Mouse (Mus musculus): ENCODE data around the gene Gm11627.

The Gm11627 gene

GRCm38 (mm10) chr11:102604777-102605552 is 25.7 kb upstream of the Gm11627 start:
- in situ Hi-C loops (cut with MboI; ENCODE audit: low pct_unique_long_range_greater_than_20kb in 1 of 2, low sequenced_read_pairs in 2 of 2, unreplicated experiment in 1 of 2), result loop anchor here in 1 of 2 experiments (5.0 kb wide), 1 partner anchor 42 kb away; no protein-coding TSS in a partner anchor

- in situ Hi-C loops (cut with MboI; ENCODE audit: low pct_unique_long_range_greater_than_20kb in 1 of 2, low sequenced_read_pairs in 2 of 2, unreplicated experiment in 1 of 2), result no loop called here
Observed at GRCm38 (mm10) chr11:102604010-102604584, 24.8 kb upstream of the Gm11627 start, which contains the start of gene Fzd2. TSS of gene Fzd2 (plus strand) at chr11:102604396.

DNA sequence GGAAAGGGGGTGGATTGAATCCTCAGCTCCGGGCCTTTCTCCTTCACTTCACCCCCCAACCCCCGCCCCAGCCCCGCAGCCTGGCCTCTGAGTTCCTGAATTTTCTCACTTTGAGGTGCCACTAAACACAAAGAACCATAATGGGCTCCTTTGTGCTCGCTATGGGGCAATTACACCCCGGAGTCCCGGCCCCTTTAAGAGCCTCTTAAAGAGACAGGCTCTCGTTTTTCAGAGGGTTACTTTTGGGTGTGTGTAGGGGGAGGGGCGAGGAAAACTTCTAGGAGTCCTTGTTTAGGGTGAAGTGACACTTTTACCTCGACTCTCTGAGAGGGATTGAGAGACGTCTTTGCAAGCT is 24.2 kb upstream of the Gm11627 start:
- in situ Hi-C loops (cut with MboI; ENCODE audit: low pct_unique_long_range_greater_than_20kb in 1 of 2, low sequenced_read_pairs in 2 of 2, unreplicated experiment in 1 of 2), result no loop called here

DNA sequence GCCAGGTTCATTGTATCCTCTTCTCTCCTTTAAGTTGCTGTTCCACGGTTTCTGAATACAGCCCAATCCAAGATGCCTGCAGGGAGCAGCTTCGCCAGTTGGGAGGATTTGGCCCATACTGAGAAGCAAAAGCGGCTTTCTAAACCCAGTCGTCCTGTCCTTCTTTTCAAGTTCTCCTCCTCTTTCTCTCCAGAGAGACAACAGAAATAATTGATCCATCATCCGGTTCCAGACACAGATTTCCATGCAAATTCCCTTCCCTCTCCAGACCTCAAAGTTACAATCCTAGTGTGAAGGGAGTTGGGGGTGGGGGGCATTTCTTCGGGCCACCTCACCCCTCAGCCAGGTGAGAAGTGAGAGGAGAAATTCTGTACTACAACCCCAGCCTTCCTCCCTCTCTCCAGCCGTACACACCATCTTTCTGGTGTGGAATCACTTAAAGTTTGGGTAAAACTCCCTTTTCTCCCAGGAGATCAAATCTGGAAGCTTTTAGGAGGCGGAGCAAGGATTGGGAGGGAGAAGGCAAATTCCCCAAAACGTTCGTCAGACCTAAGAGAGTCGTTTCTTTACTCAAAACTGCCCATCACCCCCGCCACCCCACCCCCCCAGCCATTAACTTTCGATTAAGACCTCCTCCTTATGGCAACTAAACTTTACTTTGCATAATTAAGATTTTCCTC is 23.7 kb upstream of the Gm11627 start:
- in situ Hi-C loops (cut with MboI; ENCODE audit: low pct_unique_long_range_greater_than_20kb in 1 of 2, low sequenced_read_pairs in 2 of 2, unreplicated experiment in 1 of 2), result no loop called here

- in situ Hi-C loops (cut with MboI; ENCODE audit: low pct_unique_long_range_greater_than_20kb in 1 of 2, low sequenced_read_pairs in 2 of 2, unreplicated experiment in 1 of 2), result no loop called here
Observed at GRCm38 (mm10) chr11:102599912-102600311, 20.7 kb upstream of the Gm11627 start.

DNA sequence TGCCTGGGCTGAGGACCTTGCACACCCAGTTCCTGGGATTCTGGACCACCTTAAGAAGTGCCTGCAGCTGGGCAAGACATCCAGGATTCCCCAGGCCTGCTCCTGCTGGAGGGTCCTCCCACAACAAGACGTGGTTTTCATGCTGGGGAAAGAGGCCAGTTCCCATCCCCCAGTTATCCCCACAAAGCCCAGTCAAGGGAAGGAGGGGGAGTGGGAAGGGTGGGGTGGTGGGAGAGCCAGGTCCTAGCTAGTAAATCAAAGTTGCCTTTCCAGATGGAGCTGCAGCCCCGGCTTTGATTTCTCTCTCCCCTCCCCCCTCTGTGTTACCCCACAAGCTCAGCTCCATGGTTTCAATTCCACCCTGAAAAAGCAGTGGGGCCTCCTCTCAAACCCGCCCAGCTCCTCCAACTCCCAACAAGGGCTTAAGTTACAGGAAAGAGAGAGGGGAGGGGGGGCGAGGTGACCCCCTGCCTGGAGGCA is 16.1 kb upstream of the Gm11627 start:
- in situ Hi-C loops (cut with MboI; ENCODE audit: low pct_unique_long_range_greater_than_20kb in 1 of 2, low sequenced_read_pairs in 2 of 2, unreplicated experiment in 1 of 2), result no loop called here

DNA sequence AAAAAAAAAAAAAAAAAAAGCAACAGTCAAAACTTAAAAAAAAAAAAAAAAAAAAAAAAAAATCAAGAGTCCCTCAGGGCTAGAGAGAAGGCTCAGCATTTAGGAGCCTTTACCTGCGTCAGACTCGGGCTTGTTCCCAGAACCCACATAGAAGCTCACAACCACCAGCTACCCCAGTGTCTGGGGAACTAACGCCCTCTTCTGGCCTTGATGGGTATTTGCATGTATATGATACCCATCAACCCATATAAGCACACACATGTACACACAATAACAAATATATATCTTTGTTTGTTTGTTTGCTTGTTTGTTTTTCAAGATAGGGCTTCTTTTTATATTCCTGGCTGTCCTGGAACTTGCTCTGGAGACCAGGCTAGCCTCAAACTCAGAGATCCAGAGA is 8.3 kb upstream of the Gm11627 start:
- in situ Hi-C loops (cut with MboI; ENCODE audit: low pct_unique_long_range_greater_than_20kb in 1 of 2, low sequenced_read_pairs in 2 of 2, unreplicated experiment in 1 of 2), result no loop called here

DNA sequence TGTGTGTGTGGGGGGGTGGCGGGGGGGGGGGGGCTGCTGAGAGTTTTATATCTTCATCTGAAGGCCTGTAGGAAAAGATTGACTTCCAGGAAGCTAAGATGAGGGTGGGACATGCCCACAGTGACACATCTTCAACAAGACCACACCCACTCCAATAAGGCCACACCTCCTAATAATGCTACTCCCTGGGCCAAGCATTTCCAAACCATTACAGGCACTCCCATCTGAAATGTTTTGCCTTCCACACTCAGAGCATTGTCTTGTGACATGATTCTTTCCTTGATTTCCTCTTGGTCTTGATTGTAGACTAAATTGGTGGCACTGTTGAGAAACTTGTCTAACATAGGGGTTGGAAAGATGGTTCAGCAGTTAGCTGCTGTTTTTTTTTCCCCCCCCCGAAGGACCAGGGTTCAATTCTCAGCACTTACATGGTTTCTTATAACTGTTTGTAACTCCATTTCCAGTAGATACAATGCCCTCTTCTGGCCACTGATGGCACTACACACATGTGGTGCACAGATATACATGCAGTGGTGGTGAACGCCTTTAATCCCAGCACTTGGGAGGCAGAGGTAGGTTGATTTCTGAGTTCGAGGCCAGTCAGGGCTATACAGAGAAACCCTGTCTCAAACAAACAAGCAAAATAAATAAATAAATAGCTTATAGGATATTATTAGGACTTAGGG is 7.3 kb upstream of the Gm11627 start:
- in situ Hi-C loops (cut with MboI; ENCODE audit: low pct_unique_long_range_greater_than_20kb in 1 of 2, low sequenced_read_pairs in 2 of 2, unreplicated experiment in 1 of 2), result no loop called here

- in situ Hi-C loops (cut with MboI; ENCODE audit: low pct_unique_long_range_greater_than_20kb in 1 of 2, low sequenced_read_pairs in 2 of 2, unreplicated experiment in 1 of 2), result no loop called here
Observed at GRCm38 (mm10) chr11:102582736-102583135, 3.5 kb upstream of the Gm11627 start.

DNA sequence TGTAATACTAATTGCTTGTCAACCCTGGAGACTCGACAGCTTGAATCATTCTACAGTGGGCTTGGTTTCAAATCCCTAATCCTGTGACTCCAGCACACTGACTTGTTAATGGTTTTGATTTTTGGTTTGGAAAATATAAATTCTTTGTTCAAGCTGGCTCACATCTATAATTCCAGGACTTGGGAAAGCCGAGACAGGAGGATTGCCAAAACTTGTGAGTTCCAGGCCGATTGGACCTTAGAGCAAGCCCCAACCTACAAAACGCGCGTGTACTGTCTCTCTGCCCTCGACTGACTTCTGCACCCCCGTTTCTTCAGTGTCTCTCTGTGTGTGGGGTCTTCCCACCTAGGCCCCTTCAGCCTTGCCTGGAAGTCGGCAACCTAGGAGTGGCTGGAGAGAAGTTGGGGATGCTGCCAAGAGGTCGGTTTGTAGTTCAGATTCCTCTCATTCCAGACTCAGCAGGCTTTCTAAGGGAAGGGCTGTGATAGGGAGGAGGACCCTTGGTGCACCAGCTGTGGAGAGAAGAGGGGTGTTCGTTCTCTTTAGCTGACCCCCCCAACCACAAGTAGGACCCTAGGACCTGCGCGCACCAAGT is 2.9 kb upstream of the Gm11627 start:
- in situ Hi-C loops (cut with MboI; ENCODE audit: low pct_unique_long_range_greater_than_20kb in 1 of 2, low sequenced_read_pairs in 2 of 2, unreplicated experiment in 1 of 2), result no loop called here

- in situ Hi-C loops (cut with MboI; ENCODE audit: low pct_unique_long_range_greater_than_20kb in 1 of 2, low sequenced_read_pairs in 2 of 2, unreplicated experiment in 1 of 2), result no loop called here
Observed at GRCm38 (mm10) chr11:102581281-102582015, 2.2 kb upstream of the Gm11627 start.

DNA sequence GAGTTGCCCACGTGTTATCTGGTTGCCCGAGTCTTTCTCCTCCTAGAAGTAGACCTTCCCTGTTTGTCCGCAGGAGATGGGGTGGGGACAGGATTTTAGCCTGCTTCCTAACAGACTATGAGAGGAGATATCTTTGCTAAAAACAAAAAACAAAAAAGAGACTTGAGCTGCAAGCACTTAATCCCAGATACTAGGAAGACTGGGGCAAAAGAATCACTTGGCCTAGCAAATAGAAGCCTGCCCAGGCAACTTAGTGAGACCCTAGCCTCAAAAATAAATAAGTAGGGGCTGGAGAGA is 721 bp upstream of the Gm11627 start:
- in situ Hi-C loops (cut with MboI; ENCODE audit: low pct_unique_long_range_greater_than_20kb in 1 of 2, low sequenced_read_pairs in 2 of 2, unreplicated experiment in 1 of 2), result no loop called here

- in situ Hi-C loops (cut with MboI; ENCODE audit: low pct_unique_long_range_greater_than_20kb in 1 of 2, low sequenced_read_pairs in 2 of 2, unreplicated experiment in 1 of 2), result no loop called here
Observed at GRCm38 (mm10) chr11:102578341-102579118, 731 bp downstream of the Gm11627 start.

DNA sequence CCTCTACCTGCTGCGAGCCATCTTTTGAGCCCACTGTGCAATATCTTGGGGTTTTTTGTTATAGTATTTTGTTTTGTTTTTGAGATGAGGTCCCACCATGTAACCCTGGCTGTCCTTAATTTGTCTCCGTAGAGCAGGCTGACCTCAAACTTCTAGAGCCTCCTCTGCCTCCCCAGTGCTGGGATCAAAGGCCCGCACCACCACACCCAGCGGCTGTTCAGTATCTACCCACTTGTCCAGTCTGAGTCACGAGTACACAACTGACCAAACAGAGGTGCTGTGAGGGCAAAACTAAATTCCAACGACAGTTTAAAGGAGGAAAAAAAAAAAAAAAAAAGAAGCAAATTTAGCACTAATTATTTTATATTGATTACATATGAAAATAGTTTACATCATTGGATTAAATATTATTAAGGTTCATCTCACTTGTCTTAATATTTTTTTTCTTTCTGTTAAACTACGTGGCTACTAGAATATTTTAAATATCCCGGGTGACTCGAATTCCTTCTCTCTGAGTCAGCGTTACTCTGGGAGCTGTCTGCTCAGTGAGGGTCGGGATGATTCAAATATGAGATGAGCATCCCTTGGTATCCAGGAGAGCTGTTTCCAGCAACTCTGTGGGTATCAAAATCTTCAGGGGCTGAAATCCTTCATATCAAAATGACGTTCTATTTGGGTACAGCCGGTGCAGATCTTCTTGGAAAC is 3.1 kb downstream of the Gm11627 start:
- in situ Hi-C loops (cut with MboI; ENCODE audit: low pct_unique_long_range_greater_than_20kb in 1 of 2, low sequenced_read_pairs in 2 of 2, unreplicated experiment in 1 of 2), result no loop called here

DNA sequence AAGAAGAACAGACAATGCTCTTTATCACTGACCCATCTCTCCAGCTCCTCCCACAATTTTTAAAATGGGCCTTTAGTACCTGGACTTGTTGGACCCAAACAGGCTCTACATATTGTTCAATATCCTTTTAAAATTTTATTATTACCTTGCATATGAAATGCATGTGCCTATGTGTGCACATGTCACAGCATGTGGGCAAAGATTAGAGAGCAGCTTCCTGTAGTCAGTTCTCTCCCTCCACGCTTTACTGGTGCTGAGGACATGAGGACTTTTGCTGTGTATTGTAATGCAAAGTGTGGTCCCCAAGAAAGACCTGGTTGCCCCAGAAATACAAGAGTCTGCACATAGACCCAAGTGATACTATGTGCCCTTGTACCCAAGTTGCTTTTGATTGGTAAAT is 4.2 kb downstream of the Gm11627 start:
- in situ Hi-C loops (cut with MboI; ENCODE audit: low pct_unique_long_range_greater_than_20kb in 1 of 2, low sequenced_read_pairs in 2 of 2, unreplicated experiment in 1 of 2), result no loop called here

GRCm38 (mm10) chr11:102572866-102573663 is 6.2 kb downstream of the Gm11627 start:
- in situ Hi-C loops (cut with MboI; ENCODE audit: low pct_unique_long_range_greater_than_20kb in 1 of 2, low sequenced_read_pairs in 2 of 2, unreplicated experiment in 1 of 2), result no loop called here

All from mouse embryonic stem cell (cell line).